Mouse (Mus musculus): ENCODE data around the gene Efcab9. TPM values are rescaled to one million over a fixed set of nuclear protein-coding genes. Genes with fewer than 3 reads are reported as not detected.
A peak's percentile ranks its signal among the peaks of the same experiment; 100 is the strongest.

Gene Efcab9
- not detected in 2 replicates for polyA plus RNA-seq (2015; fragmentation: Nextera tagmentation; extraction: Ambion mirVana)

DNA sequence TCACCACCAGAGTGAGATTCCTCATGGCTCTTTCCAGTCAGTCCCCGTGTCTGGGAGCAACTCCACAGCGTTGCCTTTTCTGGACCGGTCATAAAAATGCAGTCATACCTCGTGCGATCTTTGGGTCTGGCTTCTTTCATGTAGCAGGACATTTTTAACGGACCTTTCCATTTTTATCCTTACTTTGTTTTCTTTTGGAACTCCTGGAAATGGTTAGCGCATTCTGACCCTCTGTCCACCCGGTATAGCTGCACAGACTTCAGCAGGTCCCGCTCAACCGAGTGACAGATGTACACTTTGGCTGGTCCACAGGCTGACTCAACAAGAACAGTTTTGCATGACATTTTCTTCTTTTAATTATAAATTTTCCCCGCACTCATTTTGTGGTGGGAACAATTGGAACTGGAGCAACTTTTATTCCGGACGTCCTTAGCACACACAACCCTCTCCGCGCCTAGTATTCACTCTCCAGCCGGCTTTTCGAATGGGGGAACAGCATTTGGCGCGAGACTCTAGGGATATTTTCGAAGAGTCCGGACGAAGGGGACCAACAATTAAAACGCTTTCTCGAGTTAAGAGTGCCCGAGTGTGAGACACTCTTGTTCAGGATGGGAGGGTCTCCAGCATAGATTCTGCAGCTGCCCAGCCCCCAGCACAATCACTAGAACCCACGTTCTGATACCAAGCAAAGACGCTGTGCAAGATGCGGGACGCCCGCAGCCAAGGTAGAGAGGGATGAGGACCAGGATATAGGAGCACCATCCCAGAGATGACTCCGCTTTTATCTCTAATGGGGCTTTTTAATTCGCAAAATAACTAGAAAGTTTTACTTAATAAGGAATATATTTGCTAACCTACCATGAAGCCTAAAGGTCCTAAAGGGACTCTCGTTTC lies at the start of gene Efcab9:
Efcab9 (minus strand) TSS at position 211 of the 894 bp plus-strand sequence.
- H3K4me3 ChIP-seq (ENCODE audit: low read depth, low read length) = peak within 1 kb of the TSS; percentile 61
- peak within 1 kb of the TSS; percentile 92 for H3K4me2 ChIP-seq (ENCODE audit: low read length)
- ATAC-seq = no peak
- peaks cover 12% of the 10 kb centered on the region for H3K4me1 ChIP-seq (ENCODE audit: control insufficient read depth, insufficient read depth, low read length)
- H3K9me3 ChIP-seq (replicated peaks; ENCODE audit: control insufficient read depth, low read length, poor library complexity, severe bottlenecking) = no peaks in the 10 kb centered on the region
- H3K9ac ChIP-seq (ENCODE audit: low read depth, low read length) = peak within 1 kb of the TSS; percentile 78
- WGBS = 7% methylated on average over 33 of the region's 33 CpGs
- no peaks in the 10 kb centered on the region for H3K36me3 ChIP-seq (ENCODE audit: control insufficient read depth, insufficient read depth, low read length)
- peaks cover 3% of the 10 kb centered on the region; the same call in 1 of the 2 replicates for H3K27me3 ChIP-seq (ENCODE audit: control insufficient read depth, insufficient read depth, low read depth, low read length)
- H3K27ac ChIP-seq (ENCODE audit: low read length) = no peak within 1 kb of the TSS

- no peaks in the 10 kb centered on the region for H3K36me3 ChIP-seq (ENCODE audit: control insufficient read depth, insufficient read depth, low read length)
- no peaks in the 10 kb centered on the region for H3K27me3 ChIP-seq (ENCODE audit: control insufficient read depth, insufficient read depth, low read depth, low read length)
- H3K4me3 ChIP-seq (ENCODE audit: low read depth, low read length) = no peak overlapping the region
- H3K4me1 ChIP-seq (ENCODE audit: control insufficient read depth, insufficient read depth, low read length) = no peaks in the 10 kb centered on the region
- no peaks in the 10 kb centered on the region for H3K9me3 ChIP-seq (replicated peaks; ENCODE audit: control insufficient read depth, low read length, poor library complexity, severe bottlenecking)
- H3K9ac ChIP-seq (ENCODE audit: low read depth, low read length) = no peak overlapping the region
- H3K4me2 ChIP-seq (ENCODE audit: low read length) = no peak overlapping the region
- WGBS = 40% methylated on average over 2 of the region's 2 CpGs
- ATAC-seq = no peak
- no peak overlapping the region for H3K27ac ChIP-seq (ENCODE audit: low read length)
Measured at GRCm38 (mm10) chr11:32581031-32581430, 49.1 kb upstream of the Efcab9 start.

GRCm38 (mm10) chr11:32580305-32580947 lies 48.5 kb upstream of the Efcab9 start:
- WGBS = 75% methylated on average over 16 of the region's 16 CpGs
- peak; percentile 79 for ATAC-seq
- Histone ChIP-seq H3K4me1 (ENCODE audit: control insufficient read depth, insufficient read depth, low read length) (no peaks in the 10 kb centered on the region), H3K36me3 (ENCODE audit: control insufficient read depth, insufficient read depth, low read length) (no peaks in the 10 kb centered on the region), H3K27me3 (ENCODE audit: control insufficient read depth, insufficient read depth, low read depth, low read length) (no peaks in the 10 kb centered on the region), H3K4me3 (ENCODE audit: low read depth, low read length) (no peak overlapping the region), H3K27ac (ENCODE audit: low read length) (no peak overlapping the region), H3K9me3 (replicated peaks; ENCODE audit: control insufficient read depth, low read length, poor library complexity, severe bottlenecking) (no peaks in the 10 kb centered on the region), H3K4me2 (ENCODE audit: low read length) (no peak overlapping the region), H3K9ac (ENCODE audit: low read depth, low read length) (no peak overlapping the region)

GRCm38 (mm10) chr11:32576760-32577050 lies 44.8 kb upstream of the Efcab9 start:
- no peaks in the 10 kb centered on the region for H3K27me3 ChIP-seq (ENCODE audit: control insufficient read depth, insufficient read depth, low read depth, low read length)
- no peaks in the 10 kb centered on the region for H3K36me3 ChIP-seq (ENCODE audit: control insufficient read depth, insufficient read depth, low read length)
- ATAC-seq = no peak
- no peak overlapping the region for H3K27ac ChIP-seq (ENCODE audit: low read length)
- H3K4me3 ChIP-seq (ENCODE audit: low read depth, low read length) = no peak overlapping the region
- WGBS = 68% methylated on average over 5 of the region's 5 CpGs
- H3K4me2 ChIP-seq (ENCODE audit: low read length) = no peak overlapping the region
- H3K4me1 ChIP-seq (ENCODE audit: control insufficient read depth, insufficient read depth, low read length) = no peaks in the 10 kb centered on the region
- no peaks in the 10 kb centered on the region for H3K9me3 ChIP-seq (replicated peaks; ENCODE audit: control insufficient read depth, low read length, poor library complexity, severe bottlenecking)
- no peak overlapping the region for H3K9ac ChIP-seq (ENCODE audit: low read depth, low read length)

DNA sequence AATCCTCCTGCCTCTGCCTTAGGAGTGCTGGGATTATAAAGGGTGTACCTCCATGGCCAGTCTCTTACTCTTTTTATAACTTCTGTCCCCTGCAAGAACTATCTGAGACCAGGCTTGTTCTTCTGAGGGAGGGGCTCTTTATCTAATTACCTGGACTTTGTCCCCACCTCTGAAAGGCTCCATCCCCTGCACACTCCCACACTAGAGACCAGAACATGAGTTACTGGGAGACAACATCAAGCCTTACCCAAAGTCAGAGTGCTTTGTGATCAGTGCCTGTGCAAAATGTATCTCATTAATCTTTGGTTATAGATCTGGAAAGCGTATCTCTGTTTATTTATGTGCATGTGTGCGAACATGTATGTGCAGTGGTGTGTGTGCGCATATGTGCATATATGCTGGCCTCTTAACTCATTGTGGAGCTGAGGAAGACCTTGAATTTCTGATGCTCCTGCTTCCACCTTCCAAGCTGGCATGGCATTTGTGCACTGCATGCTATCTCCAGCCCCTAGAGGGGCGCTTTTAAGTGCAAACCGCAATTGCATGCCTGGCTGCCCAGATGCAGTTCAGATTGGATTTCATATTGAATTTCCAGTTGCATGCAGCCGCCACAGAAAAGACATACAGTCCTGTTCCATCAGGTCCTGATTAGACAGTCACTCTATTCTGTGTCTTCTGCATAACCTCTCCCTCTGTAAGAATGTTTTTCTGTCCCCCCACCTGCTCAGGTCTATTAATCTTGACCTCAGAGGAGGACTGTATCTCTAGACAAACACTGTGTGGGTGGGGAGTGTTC lies 44.3 kb upstream of the Efcab9 start:
- H3K9me3 ChIP-seq (replicated peaks; ENCODE audit: control insufficient read depth, low read length, poor library complexity, severe bottlenecking) = no peaks in the 10 kb centered on the region
- no peak overlapping the region for H3K4me2 ChIP-seq (ENCODE audit: low read length)
- WGBS = 82% methylated on average over 6 of the region's 6 CpGs
- H3K36me3 ChIP-seq (ENCODE audit: control insufficient read depth, insufficient read depth, low read length) = no peaks in the 10 kb centered on the region
- H3K27me3 ChIP-seq (ENCODE audit: control insufficient read depth, insufficient read depth, low read depth, low read length) = no peaks in the 10 kb centered on the region
- H3K4me3 ChIP-seq (ENCODE audit: low read depth, low read length) = no peak overlapping the region
- no peak overlapping the region for H3K9ac ChIP-seq (ENCODE audit: low read depth, low read length)
- H3K27ac ChIP-seq (ENCODE audit: low read length) = no peak overlapping the region
- H3K4me1 ChIP-seq (ENCODE audit: control insufficient read depth, insufficient read depth, low read length) = no peaks in the 10 kb centered on the region
- no peak for ATAC-seq

GRCm38 (mm10) chr11:32573669-32574068 lies 41.8 kb upstream of the Efcab9 start:
- WGBS = 91% methylated on average over 2 of the region's 2 CpGs
- H3K4me2 ChIP-seq (ENCODE audit: low read length) = no peak overlapping the region
- no peak overlapping the region for H3K9ac ChIP-seq (ENCODE audit: low read depth, low read length)
- H3K4me1 ChIP-seq (ENCODE audit: control insufficient read depth, insufficient read depth, low read length) = no peaks in the 10 kb centered on the region
- no peak overlapping the region for H3K4me3 ChIP-seq (ENCODE audit: low read depth, low read length)
- H3K9me3 ChIP-seq (replicated peaks; ENCODE audit: control insufficient read depth, low read length, poor library complexity, severe bottlenecking) = peaks cover 3% of the 10 kb centered on the region; the same call in 1 of the 2 replicates
- H3K27ac ChIP-seq (ENCODE audit: low read length) = no peak overlapping the region
- no peak for ATAC-seq
- no peaks in the 10 kb centered on the region for H3K27me3 ChIP-seq (ENCODE audit: control insufficient read depth, insufficient read depth, low read depth, low read length)
- H3K36me3 ChIP-seq (ENCODE audit: control insufficient read depth, insufficient read depth, low read length) = no peaks in the 10 kb centered on the region

DNA sequence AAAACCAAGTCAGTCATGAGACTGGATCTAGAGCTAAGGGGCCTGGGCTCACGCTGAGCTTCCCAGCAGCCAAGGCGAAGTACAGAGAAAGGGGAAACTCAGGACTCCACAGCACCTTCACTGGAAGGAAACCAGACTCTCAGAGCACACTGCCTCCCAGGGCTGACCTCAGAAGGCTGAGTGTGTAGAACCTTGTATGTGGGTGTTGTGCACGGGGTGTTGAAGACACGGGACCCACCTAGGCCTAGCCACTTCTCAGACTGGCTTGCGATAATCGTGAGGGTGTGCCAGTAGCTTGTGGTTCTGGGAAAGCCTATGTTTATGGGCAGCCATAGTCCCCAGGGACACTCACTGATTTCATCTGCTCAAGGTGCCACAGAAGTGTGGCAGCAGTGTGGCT lies 39.2 kb upstream of the Efcab9 start:
- Histone ChIP-seq H3K4me1 (ENCODE audit: control insufficient read depth, insufficient read depth, low read length) (no peaks in the 10 kb centered on the region; the same call in 1 of the 2 replicates), H3K9me3 (replicated peaks; ENCODE audit: control insufficient read depth, low read length, poor library complexity, severe bottlenecking) (peaks cover 3% of the 10 kb centered on the region; the same call in 1 of the 2 replicates), H3K9ac (ENCODE audit: low read depth, low read length) (no peak overlapping the region), H3K27me3 (ENCODE audit: control insufficient read depth, insufficient read depth, low read depth, low read length) (no peaks in the 10 kb centered on the region), H3K4me3 (ENCODE audit: low read depth, low read length) (no peak overlapping the region), H3K27ac (ENCODE audit: low read length) (no peak overlapping the region), H3K36me3 (ENCODE audit: control insufficient read depth, insufficient read depth, low read length) (no peaks in the 10 kb centered on the region), H3K4me2 (ENCODE audit: low read length) (no peak overlapping the region)
- WGBS = 92% methylated on average over 6 of the region's 6 CpGs
- ATAC-seq = no peak

- Histone ChIP-seq H3K27me3 (ENCODE audit: control insufficient read depth, insufficient read depth, low read depth, low read length) (no peaks in the 10 kb centered on the region), H3K4me2 (ENCODE audit: low read length) (no peak overlapping the region), H3K27ac (ENCODE audit: low read length) (no peak overlapping the region), H3K4me3 (ENCODE audit: low read depth, low read length) (no peak overlapping the region), H3K36me3 (ENCODE audit: control insufficient read depth, insufficient read depth, low read length) (no peaks in the 10 kb centered on the region), H3K9ac (ENCODE audit: low read depth, low read length) (no peak overlapping the region), H3K4me1 (ENCODE audit: control insufficient read depth, insufficient read depth, low read length) (no peaks in the 10 kb centered on the region; the same call in 1 of the 2 replicates), H3K9me3 (replicated peaks; ENCODE audit: control insufficient read depth, low read length, poor library complexity, severe bottlenecking) (peaks cover 3% of the 10 kb centered on the region; the same call in 1 of the 2 replicates)
- WGBS = 89% methylated on average over 15 of the region's 15 CpGs
- no peak for ATAC-seq
Measured at GRCm38 (mm10) chr11:32568637-32569293, 36.9 kb upstream of the Efcab9 start.
